Mouse (Mus musculus): ENCODE data around the gene Flg. TPM values are rescaled to one million over a fixed set of nuclear protein-coding genes. Genes with fewer than 3 reads are reported as not detected.

The Flg gene
- not detected in 2 replicates for polyA plus RNA-seq (2015; fragmentation: Nextera tagmentation; extraction: Ambion mirVana)

DNA sequence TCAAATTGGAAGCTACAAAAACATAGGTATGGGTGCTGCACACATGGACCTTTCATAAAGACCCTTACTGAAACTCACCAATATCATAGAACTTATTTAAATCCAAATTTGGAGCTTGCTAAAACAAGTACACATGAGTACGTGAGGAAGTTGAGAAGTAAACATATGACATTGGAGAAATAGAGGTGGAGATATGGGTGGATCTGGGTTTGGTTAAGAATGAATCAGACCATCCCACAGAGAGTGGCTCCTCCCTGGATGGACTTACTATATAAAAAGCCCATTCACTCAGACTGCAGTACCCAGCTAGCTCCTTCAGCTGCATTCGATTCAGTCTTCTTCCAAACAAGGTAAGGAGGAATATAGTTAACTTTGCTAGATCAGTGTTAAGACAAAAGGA, at the start of gene Flg:
Flg (plus strand) TSS at position 301 of the 400 bp plus-strand sequence.
- H3K4me3 ChIP-seq, result no peak within 1 kb of the TSS
- H3K9me3 ChIP-seq, result no peaks in the 10 kb centered on the region
- H3K9ac ChIP-seq, result no peak within 1 kb of the TSS
- no peaks in the 10 kb centered on the region for H3K4me1 ChIP-seq
- WGBS, result 74% methylated on average over 2 of the region's 2 CpGs
- no peak within 1 kb of the TSS for H3K4me2 ChIP-seq
- no peak within 1 kb of the TSS for H3K27ac ChIP-seq
- ATAC-seq (ENCODE audit: borderline replicate concordance, extremely low read depth, low FRiP score, low TSS enrichment), result no peak
- H3K27me3 ChIP-seq, result no peaks in the 10 kb centered on the region
- no peaks in the 10 kb centered on the region for H3K36me3 ChIP-seq

DNA sequence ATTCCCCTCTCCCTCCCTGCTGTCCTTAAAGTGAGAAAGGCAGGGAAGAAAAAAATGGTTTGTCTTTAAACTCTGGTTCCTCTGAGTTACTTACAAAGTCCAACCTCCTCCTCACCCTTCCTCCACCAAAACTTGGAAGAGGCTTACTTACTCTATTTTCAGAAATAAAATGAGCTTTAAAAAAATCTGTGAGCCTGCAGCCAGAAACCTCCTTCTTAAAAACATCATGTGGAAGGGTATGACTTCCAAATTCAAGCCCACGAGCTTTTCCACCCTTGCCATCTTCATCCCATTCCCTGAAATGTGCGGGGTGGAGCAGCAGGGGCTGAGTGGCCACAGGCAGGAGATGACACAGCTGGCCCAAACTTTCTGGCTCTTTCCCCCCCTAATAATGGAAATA, 24.2 kb downstream of the Flg start:
- WGBS, result 67% methylated on average over 2 of the region's 2 CpGs
- Histone ChIP-seq H3K4me2 (no peak overlapping the region), H3K4me3 (no peak overlapping the region), H3K9ac (no peak overlapping the region), H3K36me3 (no peaks in the 10 kb centered on the region), H3K27ac (no peak overlapping the region), H3K27me3 (no peaks in the 10 kb centered on the region), H3K9me3 (no peaks in the 10 kb centered on the region), H3K4me1 (no peaks in the 10 kb centered on the region)
- no peak for ATAC-seq (ENCODE audit: borderline replicate concordance, extremely low read depth, low FRiP score, low TSS enrichment)

DNA sequence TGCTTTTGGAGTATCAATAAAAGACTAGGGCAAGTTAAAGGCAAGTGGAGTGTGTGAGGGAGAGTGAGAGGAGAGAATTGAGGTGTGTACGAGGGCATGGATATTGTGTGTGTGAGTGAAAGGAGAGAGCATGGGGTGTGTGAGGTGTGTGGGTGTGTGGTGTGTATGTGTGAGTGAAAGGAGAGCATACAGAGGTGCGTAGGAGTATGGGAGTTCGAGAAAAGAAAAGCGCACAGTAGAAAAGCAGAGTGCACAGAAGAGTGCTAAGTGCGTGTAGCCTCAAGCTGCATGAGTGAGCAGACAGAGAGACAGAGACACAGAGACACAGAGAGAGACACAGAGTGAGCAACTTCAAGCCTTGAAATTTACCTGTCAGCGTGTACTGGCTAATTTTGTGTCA, 26.5 kb downstream of the Flg start:
- Histone ChIP-seq H3K27ac (no peak overlapping the region), H3K36me3 (no peaks in the 10 kb centered on the region), H3K9ac (no peak overlapping the region), H3K9me3 (no peaks in the 10 kb centered on the region), H3K27me3 (no peaks in the 10 kb centered on the region), H3K4me1 (no peaks in the 10 kb centered on the region), H3K4me2 (no peak overlapping the region), H3K4me3 (no peak overlapping the region)
- WGBS, result 76% methylated on average over 6 of the region's 6 CpGs
- ATAC-seq (ENCODE audit: borderline replicate concordance, extremely low read depth, low FRiP score, low TSS enrichment), result no peak

DNA sequence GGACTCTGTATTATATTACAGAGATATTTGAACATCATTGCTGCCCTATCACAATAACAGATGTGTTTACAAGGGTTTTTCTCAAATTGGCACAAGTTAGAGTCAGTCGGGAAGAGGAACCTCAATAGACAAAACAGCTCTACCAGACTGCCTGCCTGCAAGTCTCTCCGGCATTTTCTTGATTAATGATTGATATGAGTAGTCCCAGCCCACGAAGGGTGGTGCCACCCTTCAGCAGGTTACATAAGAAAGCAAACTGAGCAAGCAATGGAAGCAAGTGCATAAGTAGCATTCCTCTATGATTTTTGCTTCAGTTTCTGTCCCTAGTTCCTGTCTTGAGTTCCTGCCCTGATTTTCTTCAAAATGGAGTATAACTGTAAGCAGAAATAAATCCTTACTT, 28.6 kb downstream of the Flg start:
- Histone ChIP-seq H3K4me3 (no peak overlapping the region), H3K9ac (no peak overlapping the region), H3K4me1 (no peaks in the 10 kb centered on the region), H3K4me2 (no peak overlapping the region), H3K36me3 (no peaks in the 10 kb centered on the region), H3K9me3 (no peaks in the 10 kb centered on the region), H3K27ac (no peak overlapping the region), H3K27me3 (no peaks in the 10 kb centered on the region)
- ATAC-seq (ENCODE audit: borderline replicate concordance, extremely low read depth, low FRiP score, low TSS enrichment), result no peak
- WGBS, result 44% methylated on average over 3 of the region's 3 CpGs

DNA sequence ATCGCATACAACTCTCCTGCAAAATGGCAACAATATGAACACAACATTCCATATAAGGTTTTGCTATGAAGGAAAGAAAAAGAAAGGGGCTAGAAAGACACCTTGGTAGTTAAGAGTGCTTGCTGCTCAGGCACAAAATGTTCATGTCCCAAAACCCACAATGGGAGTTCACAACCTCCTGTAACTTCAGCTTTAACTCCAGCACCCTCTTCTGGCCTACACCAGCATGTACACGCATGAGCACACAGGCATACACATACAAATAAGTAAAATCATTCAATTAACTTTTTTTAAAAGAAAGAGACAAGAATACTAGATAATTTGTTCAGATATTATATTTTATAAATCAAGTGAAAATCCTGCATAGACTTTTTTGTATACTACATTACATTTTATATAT, 32.8 kb downstream of the Flg start:
- H3K36me3 ChIP-seq, result no peaks in the 10 kb centered on the region
- H3K27me3 ChIP-seq, result no peaks in the 10 kb centered on the region
- H3K9me3 ChIP-seq, result no peaks in the 10 kb centered on the region
- no peak overlapping the region for H3K4me3 ChIP-seq
- 80% methylated on average over 2 of the region's 2 CpGs for WGBS
- no peaks in the 10 kb centered on the region for H3K4me1 ChIP-seq
- no peak overlapping the region for H3K4me2 ChIP-seq
- H3K9ac ChIP-seq, result no peak overlapping the region
- ATAC-seq (ENCODE audit: borderline replicate concordance, extremely low read depth, low FRiP score, low TSS enrichment), result no peak
- no peak overlapping the region for H3K27ac ChIP-seq

DNA sequence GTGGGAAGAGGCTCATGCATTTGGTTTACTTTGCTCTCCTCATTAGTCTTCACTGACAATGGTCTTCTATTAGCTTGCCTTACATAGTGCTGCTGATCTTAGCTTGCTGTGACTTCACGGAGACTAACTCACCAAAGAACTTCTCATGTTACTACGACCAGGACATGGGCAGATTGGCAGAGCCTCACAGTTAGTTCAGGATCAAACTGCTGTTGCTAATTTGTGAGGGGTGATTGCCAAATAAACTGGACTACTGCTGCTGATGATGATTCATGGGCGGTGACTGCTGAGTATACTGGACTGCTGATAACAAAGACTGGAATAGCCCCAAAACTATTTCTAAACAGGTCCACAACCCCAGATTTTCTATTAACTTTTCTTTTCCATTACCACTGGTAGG, 38.0 kb downstream of the Flg start:
- WGBS, result 63% methylated on average over 3 of the region's 3 CpGs
- ATAC-seq (ENCODE audit: borderline replicate concordance, extremely low read depth, low FRiP score, low TSS enrichment), result no peak
- no peak overlapping the region for H3K27ac ChIP-seq

DNA sequence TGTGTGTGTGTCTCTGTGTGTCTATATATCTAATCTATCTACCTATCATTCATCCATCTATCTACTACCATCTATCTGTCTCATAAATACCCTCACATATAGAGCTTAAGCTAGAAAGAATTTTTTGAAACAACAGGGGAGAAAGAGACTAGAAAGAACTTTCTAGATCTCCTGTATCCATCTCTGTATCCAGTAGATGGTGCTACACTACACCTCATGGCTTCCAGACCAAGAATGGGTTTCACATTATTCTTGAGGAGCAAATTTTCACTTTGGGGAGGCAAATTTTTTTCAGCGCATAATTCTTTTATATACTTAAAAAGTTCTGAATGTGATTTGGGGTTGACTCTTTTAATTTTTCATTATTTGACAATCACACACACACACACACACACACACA, 41.1 kb downstream of the Flg start:
- Histone ChIP-seq H3K4me2 (no peak overlapping the region), H3K27ac (no peak overlapping the region), H3K4me1 (no peaks in the 10 kb centered on the region), H3K9me3 (no peaks in the 10 kb centered on the region), H3K36me3 (no peaks in the 10 kb centered on the region), H3K4me3 (no peak overlapping the region), H3K27me3 (no peaks in the 10 kb centered on the region), H3K9ac (no peak overlapping the region)
- no peak for ATAC-seq (ENCODE audit: borderline replicate concordance, extremely low read depth, low FRiP score, low TSS enrichment)
- 87% methylated on average over 1 of the region's 1 CpGs for WGBS

More for the DNA sequence above, 38.0 kb downstream of the Flg start:
- Histone ChIP-seq H3K27me3 (no peaks in the 10 kb centered on the region), H3K9ac (no peak overlapping the region), H3K9me3 (no peaks in the 10 kb centered on the region), H3K4me1 (no peaks in the 10 kb centered on the region), H3K4me3 (no peak overlapping the region), H3K36me3 (no peaks in the 10 kb centered on the region), H3K4me2 (no peak overlapping the region)

DNA sequence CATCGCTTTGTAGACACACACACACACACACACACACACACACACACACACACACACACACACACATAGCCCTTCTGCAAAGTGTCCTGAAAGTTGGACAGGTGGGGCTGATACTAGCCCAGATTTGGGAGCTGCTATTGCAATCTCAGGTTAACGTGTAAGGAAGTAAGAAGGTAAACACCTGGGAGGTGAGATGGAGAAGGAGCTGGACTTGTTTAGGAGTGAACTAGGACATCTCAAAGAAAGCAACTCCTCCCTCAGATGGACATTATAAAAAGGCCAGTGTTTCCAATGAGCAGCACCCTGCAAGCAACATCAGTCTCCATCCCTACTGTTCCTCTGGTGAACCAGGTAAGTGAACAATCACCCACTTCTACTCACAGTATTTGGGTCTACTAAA, 46.1 kb downstream of the Flg start, which contains the start of gene Hrnr:
Hrnr (plus strand) TSS at position 301 of the 400 bp plus-strand sequence.
- no peak within 1 kb of the TSS for H3K4me2 ChIP-seq
- H3K4me3 ChIP-seq, result no peak within 1 kb of the TSS
- ATAC-seq (ENCODE audit: borderline replicate concordance, extremely low read depth, low FRiP score, low TSS enrichment), result no peak
- no peaks in the 10 kb centered on the region for H3K9me3 ChIP-seq
- H3K4me1 ChIP-seq, result no peaks in the 10 kb centered on the region
- no peaks in the 10 kb centered on the region for H3K36me3 ChIP-seq
- H3K27me3 ChIP-seq, result no peaks in the 10 kb centered on the region
- WGBS, result 75% methylated on average over 2 of the region's 2 CpGs
- no peak within 1 kb of the TSS for H3K9ac ChIP-seq
- no peak within 1 kb of the TSS for H3K27ac ChIP-seq

DNA sequence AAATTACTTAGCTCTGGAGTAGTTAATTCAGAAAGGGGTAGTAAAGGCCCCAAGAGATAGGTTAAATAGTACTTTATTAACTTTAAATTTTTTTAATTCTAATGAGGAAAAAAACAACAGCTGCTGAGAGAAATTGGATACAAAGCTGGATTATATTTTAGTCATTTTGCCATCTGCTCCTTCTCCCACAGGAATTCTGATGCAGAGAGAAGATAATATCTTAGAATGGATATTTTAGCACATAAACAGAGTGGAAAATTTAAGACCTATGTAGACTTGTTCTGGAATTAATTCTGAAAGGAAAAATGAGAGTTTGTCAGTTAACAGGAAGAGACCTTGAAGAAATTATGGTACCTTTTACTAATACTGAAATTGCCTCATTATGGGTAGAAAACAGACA, 64.4 kb downstream of the Flg start:
- H3K4me3 ChIP-seq, result no peak overlapping the region
- no peak overlapping the region for H3K4me2 ChIP-seq
- H3K27me3 ChIP-seq, result no peaks in the 10 kb centered on the region
- no peaks in the 10 kb centered on the region for H3K36me3 ChIP-seq
- H3K9ac ChIP-seq, result no peak overlapping the region
- no peak overlapping the region for H3K27ac ChIP-seq
- no peaks in the 10 kb centered on the region for H3K9me3 ChIP-seq
- ATAC-seq (ENCODE audit: borderline replicate concordance, extremely low read depth, low FRiP score, low TSS enrichment), result no peak
- no peaks in the 10 kb centered on the region for H3K4me1 ChIP-seq

DNA sequence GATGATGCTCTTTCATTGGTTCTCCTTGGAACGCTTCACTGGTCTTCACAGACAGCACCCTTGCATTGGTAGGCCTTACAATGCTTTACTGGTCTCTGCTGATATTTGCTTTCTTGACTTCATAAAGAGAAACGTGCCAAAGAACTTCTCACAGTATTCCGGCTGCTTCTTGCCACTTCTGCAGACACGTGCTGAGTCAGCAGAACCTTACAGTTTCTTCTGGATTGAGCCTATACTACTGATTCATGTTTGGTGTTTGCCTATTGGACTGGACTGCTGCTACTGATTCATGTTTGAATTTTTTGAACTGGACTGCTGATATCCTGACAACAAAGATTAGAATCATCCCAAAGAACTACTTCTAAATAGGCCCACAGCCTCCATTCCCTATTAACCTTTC, 66.7 kb downstream of the Flg start:
- no peak overlapping the region for H3K27ac ChIP-seq
- H3K4me3 ChIP-seq, result no peak overlapping the region
- no peaks in the 10 kb centered on the region for H3K27me3 ChIP-seq
- H3K9ac ChIP-seq, result no peak overlapping the region
- no peak overlapping the region for H3K4me2 ChIP-seq
- no peaks in the 10 kb centered on the region for H3K9me3 ChIP-seq
- 79% methylated on average over 4 of the region's 4 CpGs for WGBS
- no peaks in the 10 kb centered on the region for H3K4me1 ChIP-seq
- no peak for ATAC-seq (ENCODE audit: borderline replicate concordance, extremely low read depth, low FRiP score, low TSS enrichment)
- no peaks in the 10 kb centered on the region for H3K36me3 ChIP-seq

Other genes starting within 250 kb of the Flg start
- gene Gm4858, start 204.7 kb upstream of the Flg start, polyA plus RNA-seq (2015; fragmentation: Nextera tagmentation; extraction: Ambion mirVana), result not detected in 2 replicates
- not detected in 2 replicates for gene Crnn, start 128.7 kb upstream of the Flg start, polyA plus RNA-seq (2015; fragmentation: Nextera tagmentation; extraction: Ambion mirVana)
- gene Flg2, start 76.2 kb upstream of the Flg start, polyA plus RNA-seq (2015; fragmentation: Nextera tagmentation; extraction: Ambion mirVana), result not detected in 2 replicates
- gene Hrnr, start 46.2 kb downstream of the Flg start, polyA plus RNA-seq (2015; fragmentation: Nextera tagmentation; extraction: Ambion mirVana), result 0.05 TPM in 1 of 2 replicates, not detected in the other
- gene Rptn, start 120.2 kb downstream of the Flg start, polyA plus RNA-seq (2015; fragmentation: Nextera tagmentation; extraction: Ambion mirVana), result not detected in 2 replicates
- gene Tchh, start 168.8 kb downstream of the Flg start, polyA plus RNA-seq (2015; fragmentation: Nextera tagmentation; extraction: Ambion mirVana), result 2.3 and 3.3 TPM in 2 replicates
- gene Tchhl1, start 195.2 kb downstream of the Flg start, polyA plus RNA-seq (2015; fragmentation: Nextera tagmentation; extraction: Ambion mirVana), result not detected in 2 replicates
- 1,226 and 1,272 TPM in 2 replicates for gene S100a11, start 247.0 kb downstream of the Flg start, polyA plus RNA-seq (2015; fragmentation: Nextera tagmentation; extraction: Ambion mirVana)